Mouse (Mus musculus): ENCODE measurements at regions not wholly inside any gene's neighbourhood (a gene's known extent, or its start where the extent isn't known, plus 50 kb on each side); places are given as distances from the start of the nearest gene placed in this dataset.

DNA sequence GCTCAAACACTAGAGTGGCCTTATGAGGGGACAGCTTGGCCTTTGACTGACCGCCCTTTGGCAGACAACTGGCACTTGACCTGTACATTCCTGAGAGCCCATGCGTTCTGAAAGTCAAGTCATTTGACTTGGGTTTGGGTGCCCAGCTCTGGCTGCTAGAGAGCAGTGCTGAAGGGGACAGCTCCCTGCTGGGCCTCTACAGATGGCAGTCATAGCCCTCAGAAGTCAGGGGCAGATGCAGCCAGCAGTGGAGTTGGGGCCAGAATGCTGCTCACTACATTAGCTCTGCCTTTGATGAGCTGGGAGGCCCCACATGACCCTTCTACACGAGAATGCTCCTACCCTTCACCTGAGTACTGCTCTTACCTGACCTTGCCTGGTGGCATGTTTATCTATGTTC, 58.3 kb upstream of the Twist2 start:
- DNase-seq = no peak

DNA sequence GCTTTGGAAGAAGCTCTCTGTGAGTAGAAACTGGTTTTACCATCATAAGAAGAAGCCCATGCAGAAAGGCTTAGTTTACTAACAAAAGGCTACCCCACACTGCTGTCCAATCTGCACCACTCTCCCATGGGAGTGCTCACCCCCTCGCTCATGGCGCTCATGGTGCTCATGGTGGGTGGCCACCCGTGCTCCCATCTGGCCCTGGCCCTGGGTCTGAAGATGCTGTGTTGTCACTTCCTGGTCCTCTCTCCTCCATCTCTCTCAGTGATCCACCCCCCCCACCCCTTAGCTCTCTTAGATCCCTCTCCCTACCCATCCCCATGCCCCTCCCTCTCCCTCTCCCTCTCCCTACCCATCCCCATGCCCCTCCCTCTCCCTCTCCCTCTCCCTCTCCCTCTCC, 57.2 kb upstream of the Twist2 start:
- no peak for DNase-seq

DNA sequence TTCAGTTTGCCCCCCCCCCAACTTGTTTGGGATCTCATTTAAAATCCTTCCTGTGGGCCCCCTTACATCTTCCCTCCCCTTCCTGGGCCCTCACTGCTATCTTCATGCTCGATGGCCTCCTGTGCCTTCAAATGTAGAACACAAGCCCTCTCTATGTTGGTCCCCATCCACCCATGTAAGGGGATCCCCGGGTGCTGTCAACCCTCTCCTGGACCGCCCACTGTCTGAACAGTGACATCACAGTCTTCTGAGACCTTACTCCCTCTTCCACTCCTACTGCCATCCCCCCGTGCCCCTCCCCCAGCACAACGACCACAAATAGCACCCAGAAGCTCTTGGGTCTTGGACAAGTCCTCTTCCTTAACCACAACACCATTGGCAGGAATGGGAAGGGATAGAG, 56.6 kb upstream of the Twist2 start:
- no peak for DNase-seq

DNA sequence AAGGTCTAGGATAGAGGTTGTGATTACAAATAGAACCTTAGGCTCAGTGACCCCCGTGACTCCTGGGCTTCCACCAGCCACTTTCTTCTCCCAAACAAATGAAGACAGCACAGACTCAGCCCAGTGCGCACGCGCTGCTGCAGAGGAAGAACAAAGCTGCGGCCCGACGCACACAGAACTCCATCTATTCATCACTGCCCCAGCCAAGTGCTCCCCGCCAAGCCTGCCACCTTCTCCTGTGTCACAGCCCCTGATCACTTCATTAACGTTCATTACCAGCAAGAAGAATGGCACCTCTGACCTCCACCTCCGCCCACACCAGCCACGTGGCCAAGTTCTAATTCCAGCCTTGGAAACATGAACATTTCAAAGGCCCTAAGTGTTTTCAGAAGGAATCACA, 53.7 kb upstream of the Twist2 start:
- DNase-seq = no peak
